ENCODE assay signal across 8 mouse cellular contexts in the genomic region with DNA sequence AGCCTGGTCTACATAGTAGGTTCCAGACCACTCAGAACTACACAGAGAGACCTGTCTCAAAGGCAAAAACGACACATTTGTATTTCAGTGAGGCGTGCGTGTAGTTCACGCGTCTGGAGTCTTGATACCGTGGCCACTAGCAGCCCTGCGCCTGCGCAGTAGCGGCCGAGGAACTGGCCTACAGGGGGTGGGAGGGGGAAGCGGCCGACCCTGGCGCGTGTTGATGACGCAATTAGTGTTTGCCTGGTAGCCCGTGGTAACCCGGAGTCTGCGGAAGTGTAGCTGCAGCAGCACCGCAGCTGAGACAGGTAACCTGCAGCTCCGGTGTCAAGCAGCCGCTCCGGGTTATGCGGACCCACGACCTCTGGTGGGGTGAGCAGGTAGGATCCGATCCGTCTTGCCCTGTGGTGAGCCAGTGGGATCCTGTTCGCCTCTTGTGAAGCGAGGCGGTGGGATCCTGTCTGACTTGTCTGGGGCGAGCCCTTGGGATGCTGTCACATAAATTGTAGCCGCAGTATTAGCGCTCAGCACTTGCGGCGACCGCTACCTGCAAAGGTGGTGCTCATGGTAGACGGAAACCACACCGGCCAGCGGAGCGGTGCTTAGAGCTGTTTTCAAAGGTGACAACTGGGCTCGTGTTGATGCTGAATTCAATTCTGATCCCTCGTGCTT. TPM values are rescaled to one million over a fixed set of nuclear protein-coding genes. Genes with fewer than 3 reads are reported as not detected.
DNase-seq lines count a peak whose midpoint lies in the region; ATAC-seq lines count a peak whose summit lies in the region.

A gene (plus strand): TSS at position 254 of the 672 bp plus-strand sequence.

- DNase-seq in NIH3T3 (ENCODE audit: low read depth): peak; percentile 95
- peak; percentile 99 to 100 for DNase-seq in cerebellum, postnatal 10 days
- peak; percentile 93 to 96 for DNase-seq in frontal cortex, postnatal 10 days (ENCODE audit: low spot score in 2 of 2)
- peak; percentile 96 for DNase-seq in layer of hippocampus, postnatal 14 days (ENCODE audit: low spot score in 2 of 2)
- DNase-seq in lung, postnatal 14 days: peak; percentile 98
- DNase-seq in retina, adult 2 months (ENCODE audit: low read depth, low spot score): peak; percentile 93
- peak; percentile 97 to 98 for DNase-seq in thymus, postnatal 36 days

- WGBS in hindbrain, embryonic 12.5 days: under 1% methylated on average over 41 of the region's 41 CpGs

- H3K9ac ChIP-seq in hindbrain, embryonic 12.5 days: peak within 1 kb of the TSS; percentile 70

- H3K36me3 ChIP-seq in hindbrain, embryonic 12.5 days: no peaks in the 10 kb centered on the region

- no peaks in the 10 kb centered on the region for H3K9me3 ChIP-seq in hindbrain, embryonic 12.5 days (replicated peaks)

- H3K27ac ChIP-seq in hindbrain, embryonic 12.5 days: 0 out of 2 replicates have a peak within 1 kb of the TSS, but pooled peaks have one; percentile 14

- no peaks in the 10 kb centered on the region for H3K27me3 ChIP-seq in hindbrain, embryonic 12.5 days

- peak within 1 kb of the TSS; percentile 76 for H3K4me3 ChIP-seq in hindbrain, embryonic 12.5 days

- H3K4me2 ChIP-seq in hindbrain, embryonic 12.5 days (replicated peaks): peak within 1 kb of the TSS; percentile 65

- peak; percentile 96 for ATAC-seq in hindbrain, embryonic 12.5 days (ENCODE audit: low FRiP score)

- H3K4me1 ChIP-seq in hindbrain, embryonic 12.5 days: peaks cover 8% of the 10 kb centered on the region

RNA-seq across cellular contexts. Expression of the gene that starts here (rescaled TPM):
- 47.6 and 68.4 TPM in 2 replicates for polyA plus RNA-seq in hindbrain, embryonic 12.5 days (2016; fragmentation: Nextera tagmentation; extraction: Ambion mirVana)
- 10 to 100 TPM; 72.1 to 92.0 TPM for total RNA-seq in layer of hippocampus, postnatal 14 days (2021)

Comparison
In these comparisons a context has a peak if more than half of its experiments do, and no peak if none do; other contexts are left out.
1. Peak in every context shown above with its lines: DNase-seq, ATAC-seq, H3K4me3 ChIP-seq and H3K27ac ChIP-seq.